Mouse (Mus musculus): ENCODE results near the gene Inpp4b. TPM values are rescaled to one million over a fixed set of nuclear protein-coding genes. Genes with fewer than 3 reads are reported as not detected.

Gene Inpp4b
- polyA plus RNA-seq, 1 experiment from 2014 or later = 10.6 TPM

- ATAC-seq (ENCODE audit: low FRiP score) = no peak
- Histone ChIP-seq H3K27ac (replicated peaks) (no peak overlapping the region), H3K4me3 (replicated peaks) (no peak overlapping the region), H3K4me2 (no peak overlapping the region), H3K4me1 (no peaks in the 10 kb centered on the region), H3K9me3 (replicated peaks) (no peaks in the 10 kb centered on the region), H3K9ac (replicated peaks) (no peak overlapping the region), H3K36me3 (no peaks in the 10 kb centered on the region), H3K27me3 (replicated peaks) (no peaks in the 10 kb centered on the region)
Observed at GRCm38 (mm10) chr8:81888843-81889242, 546.5 kb downstream of the Inpp4b start.

GRCm38 (mm10) chr8:81893292-81893691 lies 550.9 kb downstream of the Inpp4b start:
- WGBS = 87% methylated on average over 1 of the region's 1 CpGs
- H3K4me1 ChIP-seq = no peaks in the 10 kb centered on the region
- H3K9ac ChIP-seq (replicated peaks) = no peak overlapping the region
- no peak overlapping the region for H3K27ac ChIP-seq (replicated peaks)
- H3K27me3 ChIP-seq (replicated peaks) = no peaks in the 10 kb centered on the region
- ATAC-seq (ENCODE audit: low FRiP score) = no peak
- H3K4me3 ChIP-seq (replicated peaks) = no peak overlapping the region
- H3K36me3 ChIP-seq = no peaks in the 10 kb centered on the region
- no peak overlapping the region for H3K4me2 ChIP-seq
- H3K9me3 ChIP-seq (replicated peaks) = no peaks in the 10 kb centered on the region

DNA sequence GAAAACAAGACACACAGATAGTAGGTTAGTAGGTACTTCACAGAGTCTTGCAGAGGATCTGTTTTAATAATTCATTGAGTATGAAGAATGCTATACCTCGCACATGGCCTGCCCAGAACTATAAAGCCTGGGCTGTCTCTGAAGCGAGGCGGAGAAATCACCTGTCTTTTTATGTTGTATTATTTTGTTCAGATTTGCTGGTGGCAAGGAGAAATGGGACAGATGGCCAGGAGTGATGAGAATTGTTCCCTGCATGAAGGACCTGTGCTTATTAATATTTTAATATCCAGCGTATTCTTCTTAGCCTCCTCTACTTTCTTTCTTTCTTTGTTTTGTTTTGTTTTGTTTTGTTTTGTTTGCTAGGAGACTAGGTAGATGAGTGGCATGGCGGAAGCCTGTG lies 604.5 kb downstream of the Inpp4b start:
- no peak overlapping the region for H3K4me2 ChIP-seq
- no peaks in the 10 kb centered on the region for H3K36me3 ChIP-seq
- no peak for ATAC-seq (ENCODE audit: low FRiP score)
- no peaks in the 10 kb centered on the region for H3K27me3 ChIP-seq (replicated peaks)
- H3K9me3 ChIP-seq (replicated peaks) = no peaks in the 10 kb centered on the region
- no peak overlapping the region for H3K27ac ChIP-seq (replicated peaks)
- H3K9ac ChIP-seq (replicated peaks) = no peak overlapping the region
- H3K4me3 ChIP-seq (replicated peaks) = no peak overlapping the region
- H3K4me1 ChIP-seq = no peaks in the 10 kb centered on the region
- 92% methylated on average over 5 of the region's 5 CpGs for WGBS

DNA sequence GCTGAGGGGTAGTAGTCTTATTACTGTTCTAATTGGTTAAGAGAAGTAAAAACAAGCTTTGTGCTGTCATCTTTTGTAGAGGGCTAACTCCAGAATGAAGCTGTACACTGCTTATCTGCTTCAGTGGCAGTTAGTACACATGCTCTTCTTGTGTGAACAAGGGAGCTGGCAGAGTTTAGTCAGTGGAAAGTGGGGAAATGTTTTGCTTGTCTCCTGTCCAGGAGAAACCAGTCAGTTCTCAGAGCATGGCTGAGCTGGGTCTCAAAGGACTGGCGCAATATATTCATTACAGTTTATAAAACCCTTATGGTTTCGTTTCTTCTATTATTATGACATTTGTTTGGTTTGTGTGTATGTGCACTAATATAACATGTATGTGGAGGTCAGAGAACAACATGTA lies 610.7 kb downstream of the Inpp4b start:
- no peak for ATAC-seq (ENCODE audit: low FRiP score)
- no peak overlapping the region for H3K9ac ChIP-seq (replicated peaks)
- WGBS = 90% methylated on average over 2 of the region's 2 CpGs

GRCm38 (mm10) chr8:81985128-81985665 lies 642.8 kb downstream of the Inpp4b start:
- H3K9me3 ChIP-seq (replicated peaks) = no peaks in the 10 kb centered on the region
- WGBS = 57% methylated on average over 8 of the region's 8 CpGs
- no peak overlapping the region for H3K4me2 ChIP-seq
- H3K27me3 ChIP-seq (replicated peaks) = no peaks in the 10 kb centered on the region
- ATAC-seq (ENCODE audit: low FRiP score) = no peak
- no peak overlapping the region for H3K27ac ChIP-seq (replicated peaks)
- no peak overlapping the region for H3K4me3 ChIP-seq (replicated peaks)
- H3K36me3 ChIP-seq = no peaks in the 10 kb centered on the region
- H3K9ac ChIP-seq (replicated peaks) = no peak overlapping the region
- no peaks in the 10 kb centered on the region for H3K4me1 ChIP-seq

More for the DNA sequence above, 610.7 kb downstream of the Inpp4b start:
- H3K27ac ChIP-seq (replicated peaks) = no peak overlapping the region
- H3K4me3 ChIP-seq (replicated peaks) = no peak overlapping the region
- H3K27me3 ChIP-seq (replicated peaks) = no peaks in the 10 kb centered on the region
- H3K9me3 ChIP-seq (replicated peaks) = no peaks in the 10 kb centered on the region
- no peak overlapping the region for H3K4me2 ChIP-seq
- H3K4me1 ChIP-seq = no peaks in the 10 kb centered on the region
- no peaks in the 10 kb centered on the region for H3K36me3 ChIP-seq

- Histone ChIP-seq H3K36me3 (no peaks in the 10 kb centered on the region), H3K4me3 (replicated peaks) (no peak overlapping the region), H3K4me1 (peaks cover 4% of the 10 kb centered on the region; the same call in 1 of the 2 replicates), H3K9ac (replicated peaks) (no peak overlapping the region), H3K27ac (replicated peaks) (no peak overlapping the region), H3K27me3 (replicated peaks) (no peaks in the 10 kb centered on the region), H3K4me2 (no peak overlapping the region), H3K9me3 (replicated peaks) (no peaks in the 10 kb centered on the region)
- 94% methylated on average over 3 of the region's 3 CpGs for whole genome bisulfite sequencing
- no peak for ATAC-seq (ENCODE audit: low FRiP score)
Observed at GRCm38 (mm10) chr8:81992966-81993365, 650.6 kb downstream of the Inpp4b start.

GRCm38 (mm10) chr8:81996239-81996638 lies 653.9 kb downstream of the Inpp4b start:
- H3K9me3 ChIP-seq (replicated peaks) = no peaks in the 10 kb centered on the region
- 66% methylated on average over 3 of the region's 3 CpGs for WGBS
- no peak overlapping the region for H3K4me3 ChIP-seq (replicated peaks)
- no peak for ATAC-seq (ENCODE audit: low FRiP score)
- H3K27me3 ChIP-seq (replicated peaks) = no peaks in the 10 kb centered on the region
- peaks cover 4% of the 10 kb centered on the region; the same call in 1 of the 2 replicates for H3K4me1 ChIP-seq
- no peak overlapping the region for H3K4me2 ChIP-seq
- H3K36me3 ChIP-seq = no peaks in the 10 kb centered on the region
- H3K27ac ChIP-seq (replicated peaks) = no peak overlapping the region
- H3K9ac ChIP-seq (replicated peaks) = no peak overlapping the region

- peaks cover 4% of the 10 kb centered on the region; the same call in 1 of the 2 replicates for H3K4me1 ChIP-seq
- H3K4me2 ChIP-seq = no peak overlapping the region
- H3K27me3 ChIP-seq (replicated peaks) = no peaks in the 10 kb centered on the region
- no peak overlapping the region for H3K4me3 ChIP-seq (replicated peaks)
- WGBS = 50% methylated on average over 1 of the region's 1 CpGs
- no peaks in the 10 kb centered on the region for H3K9me3 ChIP-seq (replicated peaks)
- ATAC-seq (ENCODE audit: low FRiP score) = no peak
- H3K36me3 ChIP-seq = no peaks in the 10 kb centered on the region
- H3K9ac ChIP-seq (replicated peaks) = no peak overlapping the region
- no peak overlapping the region for H3K27ac ChIP-seq (replicated peaks)
Observed at GRCm38 (mm10) chr8:81996823-81997222, 654.5 kb downstream of the Inpp4b start.

- Histone ChIP-seq H3K27me3 (replicated peaks) (no peaks in the 10 kb centered on the region), H3K4me1 (0 out of 2 replicates have a peak, but pooled peaks cover 3% of the 10 kb centered on the region), H3K4me3 (replicated peaks) (no peak overlapping the region), H3K4me2 (no peak overlapping the region), H3K9ac (replicated peaks) (no peak overlapping the region), H3K36me3 (no peaks in the 10 kb centered on the region), H3K27ac (replicated peaks) (no peak overlapping the region), H3K9me3 (replicated peaks) (no peaks in the 10 kb centered on the region)
- 47% methylated on average over 4 of the region's 4 CpGs for WGBS
- ATAC-seq (ENCODE audit: low FRiP score) = peak; percentile 76; the same call in 1 of the 2 replicates
Observed at GRCm38 (mm10) chr8:82004158-82004557, 661.8 kb downstream of the Inpp4b start.

GRCm38 (mm10) chr8:82005466-82005865 lies 663.1 kb downstream of the Inpp4b start:
- 76% methylated on average over 2 of the region's 2 CpGs for WGBS
- H3K4me3 ChIP-seq (replicated peaks) = no peak overlapping the region
- H3K4me2 ChIP-seq = no peak overlapping the region
- ATAC-seq (ENCODE audit: low FRiP score) = no peak
- no peak overlapping the region for H3K9ac ChIP-seq (replicated peaks)
- no peaks in the 10 kb centered on the region for H3K27me3 ChIP-seq (replicated peaks)
- H3K9me3 ChIP-seq (replicated peaks) = no peaks in the 10 kb centered on the region
- 0 out of 2 replicates have a peak, but pooled peaks cover 3% of the 10 kb centered on the region for H3K4me1 ChIP-seq
- H3K27ac ChIP-seq (replicated peaks) = no peak overlapping the region
- no peaks in the 10 kb centered on the region for H3K36me3 ChIP-seq

GRCm38 (mm10) chr8:82017792-82018191 lies 675.4 kb downstream of the Inpp4b start:
- ATAC-seq (ENCODE audit: low FRiP score) = peak; percentile 45; the same call in 1 of the 2 replicates

GRCm38 (mm10) chr8:82027401-82027800 lies 685.0 kb downstream of the Inpp4b start:
- no peaks in the 10 kb centered on the region for H3K36me3 ChIP-seq
- WGBS = 17% methylated on average over 3 of the region's 3 CpGs
- no peaks in the 10 kb centered on the region for H3K9me3 ChIP-seq (replicated peaks)
- H3K27ac ChIP-seq (replicated peaks) = peak overlapping the region; percentile 45
- no peak overlapping the region for H3K9ac ChIP-seq (replicated peaks)
- peak; percentile 87 for ATAC-seq (ENCODE audit: low FRiP score)
- H3K4me1 ChIP-seq = peaks cover 10% of the 10 kb centered on the region; the same call in 1 of the 2 replicates
- no peaks in the 10 kb centered on the region for H3K27me3 ChIP-seq (replicated peaks)
- no peak overlapping the region for H3K4me2 ChIP-seq
- H3K4me3 ChIP-seq (replicated peaks) = no peak overlapping the region

More at GRCm38 (mm10) chr8:82017792-82018191, 675.4 kb downstream of the Inpp4b start:
- Histone ChIP-seq H3K27me3 (replicated peaks) (no peaks in the 10 kb centered on the region), H3K27ac (replicated peaks) (no peak overlapping the region), H3K4me3 (replicated peaks) (no peak overlapping the region), H3K4me2 (no peak overlapping the region), H3K36me3 (no peaks in the 10 kb centered on the region), H3K9me3 (replicated peaks) (no peaks in the 10 kb centered on the region), H3K9ac (replicated peaks) (no peak overlapping the region), H3K4me1 (peaks cover 6% of the 10 kb centered on the region; the same call in 1 of the 2 replicates)
- 48% methylated on average over 5 of the region's 5 CpGs for WGBS
